Mouse (Mus musculus) spleen, adult 2 months (tissue): ENCODE data around the gene Fam219b. TPM values are rescaled to one million over a fixed set of nuclear protein-coding genes. Genes with fewer than 3 reads are reported as not detected.

ENCODE experiments used
- DNase-seq, 2 experiments: peaks; one replicate each; pipeline versions ENCODE4 v3.0.0 to v3.0.0-alpha.2; 2012 to 2021; ENCODE audit warnings: low spot score in 2 of 2, low read depth in 1 of 2
- H3K27ac ChIP-seq: fragments of 200-500 bp; 2 replicates; pipeline ENCODE4 v1.5.1; 2012; ENCODE audit warnings: low read length, inconsistent platforms; ENCODE audit not compliant: insufficient read depth
- H3K27me3 ChIP-seq: fragments of 200-500 bp; 2 replicates; pipeline ENCODE4 v1.6.1; 2012; ENCODE audit warnings: mild to moderate bottlenecking, moderate library complexity, low read length, inconsistent platforms; ENCODE audit not compliant: control insufficient read depth, insufficient read depth
- H3K36me3 ChIP-seq: fragments of 200-500 bp; 2 replicates; pipeline ENCODE4 v1.6.1; 2012; ENCODE audit warnings: mild to moderate bottlenecking, low read length, inconsistent platforms; ENCODE audit not compliant: control insufficient read depth, insufficient read depth
- H3K4me1 ChIP-seq: fragments of 200-500 bp; 2 replicates; pipeline ENCODE4 v1.6.1; 2011; ENCODE audit warnings: inconsistent platforms; ENCODE audit not compliant: control insufficient read depth, insufficient read depth, insufficient read length
- H3K4me3 ChIP-seq: fragments of 200-500 bp; 2 replicates; pipeline ENCODE4 v1.5.1; 2011; ENCODE audit warnings: mild to moderate bottlenecking, inconsistent platforms; ENCODE audit not compliant: insufficient read depth, insufficient read length; ENCODE audit errors: extremely low read depth
- CTCF ChIP-seq: fragments of 200-500 bp; IDR thresholded peaks from 2 replicates; pipeline ENCODE4 v1.5.1; 2011; ENCODE audit warnings: mild to moderate bottlenecking, inconsistent platforms; ENCODE audit not compliant: insufficient read depth, insufficient read length, insufficient replicate concordance; ENCODE audit errors: extremely low read depth
- POLR2A ChIP-seq: fragments of 200-500 bp; IDR thresholded peaks from 2 replicates; pipeline ENCODE4 v1.6.1; 2011; ENCODE audit warnings: low read depth, low read length, inconsistent platforms
- WGBS: fragments of 180-500 bp; shearing (Covaris S2); methylation state at CpG from one replicate; pipeline ENCODE4 v1.1.7; 2018; 5-methylcytosine and 5-hydroxymethylcytosine counted together
- polyA plus RNA-seq: library from polyadenylated mRNA; depleted of rRNA; stranded (reverse); fragments of >200 nt; gene quantifications from 2 replicates; pipeline ENCODE4 v1.2.3, GENCODE M21; 2012

Fam219b gene
- polyA plus RNA-seq, 1 experiment: 4.1 TPM

DNA sequence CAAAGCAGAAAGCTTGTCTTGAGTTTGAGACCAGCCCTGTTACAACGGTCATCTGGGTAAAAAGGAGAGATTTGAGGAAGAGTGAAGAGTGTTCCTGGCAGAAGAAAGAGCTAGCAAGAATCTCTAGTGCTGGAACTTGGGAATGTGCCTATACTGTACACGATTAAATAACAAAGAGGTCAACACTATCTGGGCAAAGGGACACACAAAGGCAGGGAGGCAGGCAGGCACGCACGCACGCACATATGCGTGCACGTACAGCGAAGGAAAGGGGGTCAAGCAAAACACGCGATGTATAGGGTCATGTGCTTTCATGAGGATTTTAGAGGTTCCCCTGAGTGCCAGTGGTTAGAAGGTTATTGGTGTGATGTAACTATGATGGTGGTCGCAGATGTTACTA is 15.8 kb downstream of the Fam219b start:
- Histone ChIP-seq H3K36me3 (peaks cover 2% of the 10 kb centered on the region; the same call in 1 of the 2 replicates), H3K27me3 (no peaks in the 10 kb centered on the region), H3K4me1 (peaks cover 3% of the 10 kb centered on the region; the same call in 1 of the 2 replicates), H3K4me3 (no peak overlapping the region), H3K27ac (no peak overlapping the region)
- WGBS: 88% methylated on average over 11 of the region's 11 CpGs
- DNase-seq: no peak
- TF ChIP-seq POLR2A: no peak
- no peak for TF ChIP-seq CTCF

DNA sequence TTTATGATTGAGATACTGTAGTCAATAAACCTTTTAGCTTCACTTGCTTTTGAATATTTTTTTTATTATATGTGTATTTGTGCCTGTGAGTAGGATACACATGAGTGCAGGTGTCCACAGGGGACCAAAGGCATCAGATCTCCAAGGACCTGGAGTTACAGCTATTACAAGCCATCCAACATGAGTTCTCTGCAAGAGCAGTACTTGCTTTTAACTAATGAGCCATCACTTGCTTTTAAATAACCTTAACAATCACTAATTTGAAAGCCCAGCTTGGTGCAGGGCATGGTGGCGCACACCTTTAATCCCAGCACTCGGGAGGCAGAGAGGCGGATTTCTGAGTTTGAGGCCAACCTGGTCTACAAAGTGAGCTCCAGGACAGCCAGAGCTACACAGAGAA is 17.4 kb downstream of the Fam219b start:
- DNase-seq: no peak
- Histone ChIP-seq H3K27ac (no peak overlapping the region), H3K36me3 (no peaks in the 10 kb centered on the region), H3K4me3 (no peak overlapping the region), H3K4me1 (peaks cover 3% of the 10 kb centered on the region; the same call in 1 of the 2 replicates), H3K27me3 (no peaks in the 10 kb centered on the region)
- TF ChIP-seq POLR2A (no peak), CTCF (no peak)
- WGBS: 87% methylated on average over 3 of the region's 3 CpGs

DNA sequence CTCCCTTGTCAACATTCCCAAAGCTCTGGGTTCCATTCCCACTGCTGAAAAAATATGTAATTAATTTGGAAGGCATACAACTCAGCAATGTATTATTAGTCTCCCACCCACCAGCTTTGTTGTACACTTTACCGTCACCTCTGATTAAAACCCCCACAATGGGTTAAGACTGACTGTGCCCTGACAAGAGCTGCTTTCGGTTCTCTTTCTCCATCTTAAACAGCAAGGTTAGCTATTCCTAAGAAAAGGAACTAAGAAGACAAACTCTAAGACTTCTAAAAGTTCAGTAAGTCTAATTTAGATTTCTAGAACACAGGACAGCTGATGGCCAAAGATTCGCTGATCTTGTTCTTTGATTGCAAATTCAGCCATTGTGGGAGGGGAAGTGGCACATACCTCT is 19.9 kb downstream of the Fam219b start:
- H3K27me3 ChIP-seq: no peaks in the 10 kb centered on the region
- no peaks in the 10 kb centered on the region for H3K36me3 ChIP-seq
- H3K27ac ChIP-seq: no peak overlapping the region
- no peak overlapping the region for H3K4me3 ChIP-seq
- no peak for DNase-seq
- WGBS: 72% methylated on average over 3 of the region's 3 CpGs
- H3K4me1 ChIP-seq: peaks cover 8% of the 10 kb centered on the region; the same call in 1 of the 2 replicates
- TF ChIP-seq POLR2A (no peak), CTCF (no peak)

DNA sequence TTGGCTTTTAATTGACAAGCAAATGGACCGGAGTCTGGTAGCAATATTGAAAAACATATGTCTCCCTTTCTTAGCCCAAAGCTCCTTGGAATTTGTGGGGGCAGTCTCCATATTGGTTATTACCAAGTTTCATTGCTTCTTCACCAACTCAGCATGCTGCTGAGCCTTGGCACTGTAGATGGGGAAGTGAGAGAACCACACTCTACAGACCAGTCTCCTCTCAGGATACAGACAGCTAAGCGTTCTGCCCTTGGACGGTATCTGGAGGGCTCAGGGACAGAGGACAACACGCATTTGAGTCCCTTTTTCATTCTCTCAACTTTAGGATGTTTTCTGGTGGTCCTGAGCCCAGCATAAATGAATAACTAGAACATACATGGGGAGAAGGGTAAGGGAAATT is 21.3 kb downstream of the Fam219b start:
- WGBS: 58% methylated on average over 4 of the region's 4 CpGs
- Histone ChIP-seq H3K36me3 (no peaks in the 10 kb centered on the region), H3K27me3 (no peaks in the 10 kb centered on the region), H3K4me3 (no peak overlapping the region), H3K4me1 (peaks cover 15% of the 10 kb centered on the region; the same call in 1 of the 2 replicates), H3K27ac (no peak overlapping the region)
- DNase-seq: no peak
- TF ChIP-seq CTCF: no peak
- TF ChIP-seq POLR2A: no peak

DNA sequence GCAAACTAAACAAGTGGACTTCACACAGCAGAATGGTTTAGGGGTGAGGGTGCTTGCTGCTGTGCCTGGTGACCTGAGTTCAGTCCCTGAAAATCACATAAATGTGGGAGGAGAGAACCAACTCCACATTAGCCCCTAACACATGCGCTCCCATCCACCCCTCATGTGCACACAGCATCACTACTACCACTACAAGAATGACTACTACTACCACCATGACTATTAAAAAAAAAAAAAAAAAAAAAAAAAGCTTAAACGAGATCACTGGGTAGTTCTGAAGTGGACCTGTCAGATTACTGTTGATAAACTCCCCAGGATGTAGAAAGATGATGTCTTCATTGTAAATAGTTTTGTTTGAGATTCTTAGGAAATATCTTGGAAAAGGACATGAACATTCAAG is 22.2 kb downstream of the Fam219b start:
- peaks cover 15% of the 10 kb centered on the region; the same call in 1 of the 2 replicates for H3K4me1 ChIP-seq
- H3K27me3 ChIP-seq: no peaks in the 10 kb centered on the region
- TF ChIP-seq CTCF: no peak
- TF ChIP-seq POLR2A: no peak
- no peak overlapping the region for H3K27ac ChIP-seq
- no peak overlapping the region for H3K4me3 ChIP-seq
- no peaks in the 10 kb centered on the region for H3K36me3 ChIP-seq
- DNase-seq: no peak
- 70% methylated on average over 2 of the region's 2 CpGs for WGBS

DNA sequence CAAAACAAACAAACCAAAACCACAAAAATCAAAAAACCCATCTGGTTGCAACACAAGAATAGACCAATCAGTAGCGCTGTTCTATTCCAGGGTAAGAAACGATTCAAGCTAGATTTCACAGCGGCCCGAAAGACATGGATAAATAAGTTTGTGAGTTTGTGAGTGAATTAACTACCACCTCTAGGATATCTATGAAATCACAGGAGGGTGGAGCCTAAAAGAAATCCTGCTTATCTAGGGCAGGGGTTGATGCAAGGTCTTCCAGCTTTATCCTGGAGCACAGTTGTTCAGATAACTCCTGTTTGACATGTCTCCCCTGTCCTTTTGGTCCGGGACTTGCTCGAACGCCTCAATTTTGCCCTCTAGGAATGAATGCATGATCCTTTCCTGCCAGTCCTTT is 22.9 kb downstream of the Fam219b start:
- peak overlapping the region; percentile 95 for H3K4me3 ChIP-seq
- H3K27me3 ChIP-seq: no peaks in the 10 kb centered on the region
- TF ChIP-seq POLR2A (no peak), CTCF (no peak)
- peaks cover 15% of the 10 kb centered on the region; the same call in 1 of the 2 replicates for H3K4me1 ChIP-seq
- H3K36me3 ChIP-seq: no peaks in the 10 kb centered on the region
- no peak for DNase-seq
- H3K27ac ChIP-seq: no peak overlapping the region
- WGBS: 31% methylated on average over 7 of the region's 7 CpGs

DNA sequence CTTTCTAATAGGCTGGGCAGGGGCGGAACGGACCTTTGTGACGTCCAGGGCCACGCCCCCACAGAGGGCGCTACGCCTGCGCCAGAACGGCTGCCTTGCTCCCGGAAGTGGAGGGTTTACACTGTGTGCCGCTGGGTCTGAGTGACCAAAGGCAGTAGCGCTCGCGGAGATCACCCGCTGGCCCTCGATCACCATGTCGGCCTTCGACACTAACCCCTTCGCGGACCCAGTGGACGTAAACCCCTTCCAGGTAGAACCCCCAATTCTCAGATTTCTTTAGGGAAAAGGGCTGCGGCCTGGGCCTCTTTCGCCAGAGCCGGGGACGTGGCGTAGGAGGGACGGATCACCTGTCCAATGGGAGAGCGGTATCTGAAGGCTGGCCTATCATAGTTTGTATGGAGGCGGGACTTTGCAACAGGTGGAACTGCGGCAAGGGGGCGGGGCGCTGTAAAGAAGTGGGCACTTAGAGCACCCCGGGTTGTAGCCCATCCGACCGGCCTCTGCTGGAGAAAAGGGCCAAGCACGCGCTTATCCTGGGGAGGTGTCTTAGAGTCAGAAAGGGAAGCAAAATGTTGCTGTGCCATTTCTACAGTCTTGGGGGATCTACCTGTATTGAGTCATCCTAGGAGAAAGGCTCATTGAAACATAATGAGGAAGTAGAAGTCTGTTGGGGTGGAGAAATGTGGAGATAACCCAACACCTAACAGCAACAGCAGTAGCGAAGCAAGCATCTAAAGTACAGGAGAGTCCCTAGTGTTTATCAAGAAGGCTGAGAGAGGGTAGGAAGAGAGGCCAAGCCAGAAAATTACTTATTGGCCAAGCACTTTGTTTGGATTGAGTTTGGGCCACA is 23.8 kb downstream of the Fam219b start, which contains the start of gene Scamp2:
TSS of gene Scamp2 (plus strand) at position 83 of the 850 bp plus-strand sequence.
- H3K4me1 ChIP-seq: peaks cover 20% of the 10 kb centered on the region; the same call in 1 of the 2 replicates
- no peaks in the 10 kb centered on the region for H3K36me3 ChIP-seq
- WGBS: under 1% methylated on average over 37 of the region's 37 CpGs
- peak; percentile 91 to 92 for DNase-seq
- TF ChIP-seq POLR2A (peak; percentile 87), CTCF (0 out of 2 replicates have a peak, but pooled peaks have one; percentile 9)
- H3K27me3 ChIP-seq: no peaks in the 10 kb centered on the region
- H3K27ac ChIP-seq: peak within 1 kb of the TSS; percentile 93
- H3K4me3 ChIP-seq: peak within 1 kb of the TSS; percentile 95
